Mouse (Mus musculus) MN1 (cell line): Measurements from ENCODE around the gene Zan.

Source experiments
- DNase-seq: peaks from one replicate; pipeline ENCODE4 v3.0.0-alpha.2; 2016; ENCODE audit warnings: low spot score

The Zan gene

GRCm38 (mm10) chr5:137414253-137414652, 62.6 kb downstream of the Zan start:
- DNase-seq: no peak

GRCm38 (mm10) chr5:137411235-137411634, 65.6 kb downstream of the Zan start:
- no peak for DNase-seq

GRCm38 (mm10) chr5:137410549-137410948, 66.3 kb downstream of the Zan start:
- DNase-seq: no peak

GRCm38 (mm10) chr5:137410066-137410465, 66.8 kb downstream of the Zan start:
- no peak for DNase-seq

DNA sequence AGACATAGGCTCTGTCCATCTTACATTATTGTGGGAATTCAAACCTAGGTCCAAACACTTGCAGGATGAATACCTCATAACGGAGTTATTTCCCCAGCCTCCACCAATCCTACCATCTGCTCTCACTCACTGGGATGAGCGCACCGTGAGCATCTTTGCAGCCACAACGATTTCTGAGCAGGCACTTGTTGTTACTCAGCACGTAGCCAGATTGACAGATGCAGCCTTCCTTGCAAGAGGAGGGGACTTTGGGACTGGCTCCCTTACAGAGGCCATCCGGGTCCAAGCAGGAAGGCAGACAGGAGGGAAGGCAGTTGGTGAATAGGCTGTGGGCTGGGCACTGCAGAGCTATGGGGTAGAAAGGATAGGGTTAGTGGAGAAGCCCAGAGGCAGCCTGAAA, 67.4 kb downstream of the Zan start:
- DNase-seq: no peak

GRCm38 (mm10) chr5:137404081-137404480, 72.8 kb downstream of the Zan start:
- DNase-seq: no peak

DNA sequence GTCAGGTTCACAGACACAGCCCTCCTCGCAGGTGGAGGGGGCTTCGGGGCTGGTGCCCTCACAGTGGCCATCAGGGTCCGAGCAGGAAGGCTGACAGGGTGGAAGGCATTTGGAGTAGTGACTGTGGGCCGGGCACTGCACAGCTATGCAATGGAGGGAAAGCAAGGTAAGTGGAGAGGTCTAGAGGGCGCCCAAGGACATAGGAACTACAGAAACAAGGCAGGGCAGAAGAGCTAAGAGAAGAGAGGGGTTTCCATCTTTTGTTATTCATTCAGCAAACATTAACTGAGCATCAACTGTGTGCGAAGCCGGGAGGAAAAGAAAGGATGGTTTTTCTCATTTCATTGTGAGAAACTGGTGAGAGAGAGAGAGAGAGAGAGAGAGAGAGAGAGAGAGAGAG, 82.4 kb downstream of the Zan start:
- no peak for DNase-seq

DNA sequence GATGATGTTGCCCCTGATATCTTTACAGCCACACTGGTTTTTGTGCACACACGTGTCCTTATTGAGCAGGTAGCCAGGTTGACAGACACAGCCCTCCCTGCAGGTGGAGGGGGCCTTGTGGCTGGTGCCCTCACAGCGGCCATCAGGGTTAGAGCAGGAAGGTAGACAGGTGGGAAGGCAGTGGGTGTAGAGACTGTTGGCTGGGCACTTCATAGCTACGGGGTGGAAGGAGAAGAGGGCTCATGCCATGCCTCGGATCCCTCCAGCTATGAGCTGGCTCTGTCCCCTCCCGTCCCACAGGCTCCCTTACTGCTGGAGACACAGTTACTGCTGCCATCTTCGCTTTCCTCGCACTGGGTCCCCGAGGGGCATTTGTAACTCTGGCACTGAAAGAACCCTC, 85.2 kb downstream of the Zan start:
- DNase-seq: no peak

DNA sequence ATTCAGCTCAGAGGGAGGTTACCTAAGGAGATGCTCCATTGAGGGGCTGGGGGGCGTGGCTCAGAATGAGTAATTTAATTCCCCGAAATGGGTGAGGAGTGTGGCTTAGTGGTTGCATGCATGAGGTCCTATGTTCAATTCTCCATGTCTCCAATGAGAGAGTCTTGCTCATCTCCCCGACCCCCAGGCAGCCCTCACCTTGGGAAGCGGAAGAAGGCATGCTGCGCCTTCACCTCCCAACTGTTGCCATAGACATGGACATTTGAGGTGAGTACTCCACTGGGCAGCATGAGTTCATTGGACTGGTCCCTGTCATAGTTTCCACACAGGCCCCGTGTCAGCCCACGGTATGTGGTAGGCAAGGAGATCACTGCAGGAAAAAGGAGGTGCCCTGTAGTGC, 90.2 kb downstream of the Zan start:
- no peak for DNase-seq

DNA sequence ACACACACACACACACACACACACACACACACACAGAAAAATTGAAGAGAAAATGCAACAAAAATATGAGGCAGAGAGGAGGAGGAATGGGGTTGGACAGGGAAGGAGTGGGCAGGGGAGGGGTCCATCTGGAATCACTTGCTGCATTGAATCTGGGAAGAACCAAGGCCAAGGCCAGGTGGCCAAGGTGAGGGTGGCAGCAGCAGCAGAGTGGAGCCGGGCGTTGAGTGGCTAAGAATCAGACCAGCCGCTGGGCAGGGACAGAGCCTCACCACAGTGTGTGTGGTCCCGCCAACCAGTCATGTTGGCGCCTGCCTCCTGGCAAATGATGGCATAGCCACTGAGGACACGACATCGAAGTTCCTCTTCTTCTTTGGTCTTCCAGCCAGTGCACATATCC, 93.4 kb downstream of the Zan start:
- DNase-seq: no peak

GRCm38 (mm10) chr5:137381152-137381551, 95.7 kb downstream of the Zan start:
- peak; percentile 65 for DNase-seq

DNA sequence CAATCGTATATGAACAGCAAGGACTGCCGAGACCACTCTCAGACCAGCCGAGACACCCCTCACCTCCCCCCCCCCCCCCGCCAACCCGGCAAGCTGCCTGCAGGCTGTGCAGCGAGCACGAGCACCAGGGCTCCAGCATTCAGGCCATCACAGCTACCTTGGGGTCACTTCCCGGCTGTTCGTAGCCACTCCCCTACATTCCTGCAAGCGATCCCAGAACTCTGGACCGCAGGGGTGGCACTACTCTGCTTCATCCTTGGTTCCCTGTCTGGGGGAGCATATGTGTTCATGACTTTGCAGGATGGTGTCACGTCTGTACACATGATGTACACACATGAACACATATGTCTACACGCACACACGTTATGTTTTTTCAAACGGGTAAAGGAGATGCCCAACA, 99.3 kb downstream of the Zan start:
- no peak for DNase-seq

GRCm38 (mm10) chr5:137377176-137377575, 99.7 kb downstream of the Zan start:
- DNase-seq: peak; percentile 38

DNA sequence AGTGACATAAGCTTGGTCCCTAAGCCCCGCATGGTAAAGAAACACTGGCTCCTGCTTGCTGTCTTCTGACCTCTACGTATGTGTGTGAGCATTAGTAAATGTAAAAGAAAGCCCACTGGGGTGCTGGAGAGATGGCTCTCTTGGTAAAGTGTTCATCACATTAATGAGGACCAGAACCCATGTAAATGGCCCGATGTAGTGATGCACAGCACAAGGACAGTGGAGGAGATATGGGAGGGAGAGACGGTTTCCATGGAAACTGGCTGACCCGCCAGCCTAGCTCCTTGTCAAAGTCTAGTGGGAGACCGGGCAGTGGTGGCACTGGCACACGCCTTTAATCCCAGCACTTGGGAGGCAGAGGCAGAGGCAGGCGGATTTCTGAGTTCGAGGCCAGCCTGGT, 100.1 kb downstream of the Zan start:
- peak; percentile 43 for DNase-seq

GRCm38 (mm10) chr5:137376198-137376597, 100.7 kb downstream of the Zan start:
- DNase-seq: peak; percentile 84

GRCm38 (mm10) chr5:137375627-137376026, 101.2 kb downstream of the Zan start:
- peak; percentile 86 for DNase-seq

DNA sequence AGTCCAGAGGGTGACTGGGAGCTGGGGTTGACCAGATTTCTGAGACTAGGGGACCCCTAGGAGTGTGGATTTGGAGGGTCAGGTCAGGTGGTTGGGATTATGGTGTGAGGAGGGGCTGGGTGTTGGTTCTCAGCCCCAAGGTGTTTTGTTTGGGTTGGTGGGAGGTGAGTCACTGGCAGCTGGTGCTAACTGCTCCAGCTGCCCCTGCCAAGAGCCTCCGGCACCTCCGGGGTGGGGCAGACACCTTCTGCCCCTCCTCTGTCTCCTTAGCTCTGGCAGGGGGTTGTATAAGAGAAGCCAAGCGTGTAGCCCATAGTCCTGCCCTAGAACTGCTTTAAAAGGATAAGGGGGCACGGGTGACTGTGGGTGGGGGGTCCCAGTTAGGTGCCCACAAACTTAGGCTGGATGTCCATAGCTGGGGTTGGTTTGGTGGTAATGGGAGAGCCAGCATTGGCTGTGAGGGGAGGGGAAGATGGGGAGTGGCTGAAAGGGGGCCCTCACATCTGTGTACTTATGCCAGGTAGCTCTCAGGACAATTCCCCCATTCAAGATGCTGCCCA, 102.3 kb downstream of the Zan start:
- DNase-seq: peak; percentile 26

- DNase-seq: no peak
Observed at GRCm38 (mm10) chr5:137373371-137373950, 103.4 kb downstream of the Zan start.

- no peak for DNase-seq
Observed at GRCm38 (mm10) chr5:137369665-137370064, 107.2 kb downstream of the Zan start.

DNA sequence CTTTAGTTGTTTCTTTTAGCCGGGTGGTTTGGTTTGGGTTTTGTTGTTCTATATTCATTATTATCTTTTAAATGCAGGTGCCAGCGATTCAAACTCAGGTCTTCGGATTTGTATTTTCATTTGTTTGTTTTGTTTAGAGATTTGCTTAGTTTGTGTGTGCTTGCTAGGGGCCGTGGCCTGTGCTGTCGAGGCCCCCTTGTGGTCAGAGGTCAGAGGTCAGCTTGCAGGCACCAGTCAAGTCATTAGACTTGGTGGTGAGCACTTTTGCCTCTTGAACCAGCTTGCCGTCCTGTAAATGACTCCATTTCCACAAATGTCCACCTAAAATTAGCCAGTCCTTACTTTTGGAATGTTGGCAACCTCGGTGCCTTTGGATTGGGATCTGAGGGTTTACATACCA, 118.5 kb downstream of the Zan start:
- DNase-seq: no peak

DNA sequence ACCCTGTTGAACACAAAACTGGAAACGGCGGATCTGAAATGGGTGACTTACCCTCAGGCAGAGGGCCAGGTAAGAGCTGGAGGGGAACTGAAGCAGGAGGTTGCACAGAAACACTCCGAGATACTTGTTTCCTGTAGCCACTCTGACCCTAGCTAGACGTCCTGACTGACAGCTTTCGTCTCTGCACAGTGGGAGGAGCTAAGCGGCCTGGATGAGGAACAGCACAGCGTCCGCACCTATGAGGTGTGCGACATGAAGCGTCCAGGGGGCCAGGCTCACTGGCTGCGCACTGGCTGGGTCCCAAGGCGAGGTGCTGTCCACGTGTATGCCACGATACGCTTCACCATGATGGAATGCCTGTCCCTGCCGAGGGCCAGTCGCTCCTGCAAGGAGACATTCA, 122.8 kb downstream of the Zan start:
- DNase-seq: no peak

GRCm38 (mm10) chr5:137352011-137352975, 124.6 kb downstream of the Zan start:
- no peak for DNase-seq

- DNase-seq: no peak
Observed at GRCm38 (mm10) chr5:137351394-137351793, 125.5 kb downstream of the Zan start.
